Mouse (Mus musculus): ENCODE measurements around the gene Acot13.
"Not testable (repeated sequence)": the region's sequence is repeated elsewhere in the genome, so short reads cannot be mapped to it uniquely, and the experiment has no call there.

Gene Acot13

DNA sequence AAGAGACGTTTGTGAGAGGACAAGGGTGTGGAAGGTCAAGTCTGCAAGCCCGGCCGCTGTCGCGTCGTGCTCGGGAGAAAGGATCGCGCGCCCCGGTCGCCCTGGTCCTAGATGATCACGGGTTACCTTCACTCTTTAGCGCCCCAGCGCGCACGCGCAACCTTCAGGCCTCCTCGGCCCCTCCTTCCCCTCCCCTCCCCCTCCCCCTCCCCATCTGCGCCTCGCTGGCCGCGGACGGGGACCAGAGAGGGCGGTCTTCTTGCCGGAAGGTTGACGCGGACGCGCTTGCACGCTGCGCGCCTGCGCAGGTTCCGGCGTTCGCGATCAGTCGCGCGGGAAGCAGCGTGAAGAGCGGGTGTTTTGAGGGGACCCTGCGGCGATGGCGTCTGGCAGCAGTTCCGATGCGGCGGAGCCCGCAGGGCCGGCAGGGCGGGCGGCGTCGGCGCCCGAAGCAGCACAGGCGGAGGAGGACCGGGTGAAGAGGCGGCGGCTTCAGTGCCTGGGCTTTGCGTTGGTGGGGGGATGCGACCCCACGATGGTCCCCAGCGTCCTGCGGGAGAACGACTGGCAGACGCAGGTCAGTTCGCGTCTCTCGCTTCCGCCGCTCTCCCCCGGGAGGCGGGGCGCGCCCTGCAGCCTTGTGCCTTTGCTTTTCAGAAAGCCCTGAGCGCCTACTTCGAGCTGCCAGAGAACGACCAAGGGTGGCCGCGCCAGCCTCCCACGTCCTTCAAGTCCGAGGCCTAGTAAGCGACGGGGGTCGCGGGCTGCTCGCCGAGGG lies at the start of gene Acot13, which contains the start of gene Tdp2:
Acot13 (minus strand) TSS at position 188 of the 778 bp plus-strand sequence.
Tdp2 (plus strand) TSS at position 327 of the 778 bp plus-strand sequence.
- DNase-seq (ENCODE audit: low spot score): peak; percentile 88

GRCm38 (mm10) chr13:24880704-24881103 lies 49.4 kb upstream of the Acot13 start:
- DNase-seq (ENCODE audit: low spot score): no peak

GRCm38 (mm10) chr13:24880208-24880607 lies 48.9 kb upstream of the Acot13 start:
- no peak for DNase-seq (ENCODE audit: low spot score)

DNA sequence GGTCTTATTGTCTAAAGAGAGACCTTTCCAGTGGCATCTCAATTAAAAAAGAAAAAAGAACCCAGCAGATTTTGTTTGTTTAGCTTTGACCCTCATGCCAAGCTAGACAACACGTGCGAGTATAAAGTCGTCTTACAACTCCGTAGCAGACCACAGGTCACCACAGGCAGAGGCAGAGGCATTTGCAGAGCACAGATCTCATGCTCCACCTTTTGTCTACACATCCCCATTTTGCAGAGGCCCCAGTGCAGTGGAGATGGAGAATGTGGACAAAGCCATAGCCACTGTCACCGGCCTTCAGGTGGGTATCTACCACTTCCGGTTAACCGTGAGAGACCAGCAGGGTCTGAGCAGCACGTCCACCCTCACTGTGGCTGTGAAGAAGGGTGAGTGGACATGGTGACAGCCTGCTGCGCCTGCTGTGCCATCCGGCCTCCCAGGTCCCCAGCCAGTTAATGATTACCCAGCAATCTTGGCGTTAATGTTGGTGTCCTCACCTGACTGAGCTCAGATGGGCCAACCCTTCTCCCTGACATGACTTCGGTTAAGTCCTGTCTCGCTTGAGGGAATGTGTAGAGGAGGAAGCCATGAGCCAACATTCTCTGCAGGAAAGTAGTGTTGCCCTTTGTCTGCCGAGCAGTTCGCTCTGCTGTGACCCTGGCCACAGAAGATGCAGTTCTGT lies 48.2 kb upstream of the Acot13 start:
- no peak for DNase-seq (ENCODE audit: low spot score)

GRCm38 (mm10) chr13:24868233-24868632 lies 36.9 kb upstream of the Acot13 start:
- DNase-seq (ENCODE audit: low spot score): no peak

DNA sequence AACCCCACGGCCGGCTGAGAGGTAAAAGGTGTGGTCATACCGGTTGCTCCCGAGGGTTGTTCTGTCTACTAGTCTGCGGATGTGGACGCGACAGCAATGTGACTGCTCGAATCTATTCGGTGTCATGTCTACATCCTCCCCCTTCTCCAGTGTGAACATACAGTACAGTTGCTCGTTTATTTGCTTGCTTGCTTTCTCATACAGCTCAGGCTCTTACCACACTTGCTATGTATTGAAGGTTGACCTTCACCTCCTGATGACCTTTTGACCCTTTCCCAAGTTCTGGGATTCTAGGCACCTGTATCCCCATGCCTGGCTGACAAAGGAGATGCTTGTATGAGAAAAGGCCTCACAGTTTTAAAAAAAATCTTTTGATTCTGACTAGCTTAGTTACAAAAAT lies 36.4 kb upstream of the Acot13 start:
- DNase-seq (ENCODE audit: low spot score): no peak

GRCm38 (mm10) chr13:24866430-24867402 lies 35.4 kb upstream of the Acot13 start:
- no peak for DNase-seq (ENCODE audit: low spot score)

DNA sequence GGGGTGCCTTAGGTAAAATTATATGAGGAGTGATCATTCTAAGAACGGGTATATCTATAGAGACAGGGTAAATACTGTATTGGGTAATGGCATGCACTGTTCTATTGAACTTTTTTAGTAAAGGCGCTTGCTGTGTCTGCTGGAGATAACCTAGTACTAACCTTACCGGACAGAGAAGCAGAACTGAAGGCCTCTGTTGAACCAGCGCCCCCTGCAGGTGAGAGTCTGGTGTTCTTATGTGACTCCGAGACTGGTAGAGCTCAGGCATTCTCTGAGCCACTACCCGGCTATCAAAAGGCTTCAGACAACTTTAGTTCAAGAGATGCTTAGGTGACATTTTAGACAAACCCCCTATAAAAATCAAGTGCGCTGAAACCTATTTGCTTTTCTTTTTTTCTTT lies 31.2 kb upstream of the Acot13 start:
- DNase-seq (ENCODE audit: low spot score): peak; percentile 25

DNA sequence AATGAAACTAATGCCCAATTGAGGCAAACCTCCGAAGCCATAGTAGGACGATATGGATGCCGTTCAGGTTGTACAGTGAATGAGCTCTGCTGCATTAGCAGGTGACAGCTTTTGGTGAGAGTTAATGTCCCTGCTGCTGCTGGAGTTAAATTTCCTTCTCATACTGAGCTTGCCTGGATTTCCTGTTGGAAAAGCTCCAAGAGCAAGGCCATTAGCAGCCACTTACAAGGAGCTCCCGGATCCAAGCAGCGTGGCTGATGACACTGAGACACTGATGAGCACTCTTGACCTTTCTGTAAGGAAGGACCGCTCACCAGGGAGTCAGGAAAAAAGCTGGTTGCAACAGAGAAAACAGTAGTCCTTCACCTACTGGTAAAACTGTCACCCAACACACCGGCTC lies 30.7 kb upstream of the Acot13 start:
- no peak for DNase-seq (ENCODE audit: low spot score)

DNA sequence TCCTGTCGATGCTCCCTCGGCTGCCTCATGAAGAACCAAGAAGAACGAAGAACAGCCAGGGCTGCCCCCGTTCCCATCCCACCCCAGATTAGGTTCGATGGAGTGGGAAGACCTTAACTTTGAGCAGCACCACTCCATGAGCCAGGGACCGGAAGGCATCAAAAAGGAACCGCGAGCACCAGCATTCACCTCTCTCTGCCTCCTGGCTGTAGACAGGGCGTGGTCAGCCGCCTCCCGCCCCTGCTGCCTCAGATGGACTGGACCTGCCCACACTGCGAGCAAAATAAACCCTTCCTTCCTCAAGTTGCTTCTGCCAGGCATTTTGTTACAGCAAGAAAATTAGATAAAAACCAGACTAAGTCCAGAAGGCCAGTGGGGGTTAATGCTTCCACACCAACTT lies 29.7 kb upstream of the Acot13 start:
- no peak for DNase-seq (ENCODE audit: low spot score)

GRCm38 (mm10) chr13:24859115-24859514 lies 27.8 kb upstream of the Acot13 start:
- no peak for DNase-seq (ENCODE audit: low spot score)

- no peak for DNase-seq (ENCODE audit: low spot score)
These were observed 21.2 kb upstream of the Acot13 start for GRCm38 (mm10) chr13:24852570-24852969.

DNA sequence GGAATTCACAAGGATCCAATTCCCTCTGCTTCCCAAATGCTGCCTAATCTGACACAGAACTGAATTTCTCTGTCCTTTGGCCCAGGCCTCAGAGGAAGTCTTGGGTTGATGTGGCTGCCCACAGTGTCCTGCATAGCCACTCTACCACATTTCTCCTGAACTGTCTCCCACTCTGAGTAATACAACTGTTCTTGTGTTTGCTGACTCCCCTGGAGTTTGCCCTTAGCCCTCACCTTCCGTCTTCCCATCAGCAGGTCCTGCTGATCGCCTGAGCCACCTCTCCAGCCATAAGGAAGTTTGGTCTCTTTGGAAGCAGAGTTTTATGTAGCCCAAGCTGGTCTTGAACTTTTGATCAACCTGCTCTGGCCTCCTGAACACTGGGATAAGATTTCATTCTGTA lies 20.6 kb upstream of the Acot13 start:
- DNase-seq (ENCODE audit: low spot score): no peak

- no peak for DNase-seq (ENCODE audit: low spot score)
These were observed 18.0 kb upstream of the Acot13 start for GRCm38 (mm10) chr13:24849318-24849717.

DNA sequence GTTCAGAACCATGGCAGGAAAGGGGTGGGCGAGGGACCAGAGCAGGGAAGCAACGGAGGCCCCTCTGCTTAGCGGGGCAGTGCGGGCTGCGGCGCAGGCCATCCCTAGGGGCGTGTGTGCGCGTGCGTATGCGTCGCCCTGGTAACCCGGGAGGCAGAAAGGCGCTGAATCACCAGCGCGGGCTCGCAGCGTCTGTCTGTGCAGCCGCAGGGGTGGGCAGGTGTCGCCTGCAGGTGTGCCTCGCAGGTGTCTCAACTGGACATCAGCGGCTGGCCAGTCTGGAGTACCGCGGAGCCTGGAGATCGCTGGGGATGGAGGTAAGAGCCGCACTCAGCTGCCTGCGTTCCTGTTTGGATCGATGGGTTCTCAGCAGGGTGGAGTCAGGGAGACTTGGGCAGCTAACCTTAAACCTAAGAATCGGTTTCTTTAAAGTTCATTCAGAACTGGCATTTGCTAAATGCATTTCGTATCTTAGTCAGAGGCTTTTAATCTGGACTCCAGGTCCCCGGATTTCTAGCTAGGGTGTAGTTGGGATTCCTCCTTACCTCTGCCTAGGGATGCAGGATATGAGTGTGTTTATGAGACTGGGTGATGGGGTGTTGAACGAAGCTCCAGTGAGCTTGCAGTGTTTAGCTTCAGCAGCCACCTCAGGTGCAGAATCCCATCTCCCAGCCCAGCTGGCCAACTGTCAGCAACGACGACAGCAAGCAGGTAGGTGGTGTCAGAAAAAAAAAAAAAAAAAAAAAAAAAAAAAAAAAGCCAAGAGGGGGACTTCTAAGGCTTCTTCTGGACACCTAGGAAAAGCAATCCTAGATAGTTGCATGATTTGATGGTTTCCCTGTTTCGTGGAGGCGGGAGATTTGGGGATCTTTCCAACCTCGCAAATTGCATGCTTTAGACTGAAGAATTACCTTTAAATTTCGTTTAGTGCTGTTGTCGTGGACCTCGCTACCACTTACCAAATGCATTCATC lies 13.9 kb upstream of the Acot13 start, which contains the start of gene D130043K22Rik:
D130043K22Rik (plus strand) TSS at position 153 of the 973 bp plus-strand sequence.
- DNase-seq (ENCODE audit: low spot score): no peak

GRCm38 (mm10) chr13:24841702-24842101 lies 10.4 kb upstream of the Acot13 start:
- no peak for DNase-seq (ENCODE audit: low spot score)

- no peak for DNase-seq (ENCODE audit: low spot score)
These were observed 8.5 kb upstream of the Acot13 start for GRCm38 (mm10) chr13:24839831-24840230.

DNA sequence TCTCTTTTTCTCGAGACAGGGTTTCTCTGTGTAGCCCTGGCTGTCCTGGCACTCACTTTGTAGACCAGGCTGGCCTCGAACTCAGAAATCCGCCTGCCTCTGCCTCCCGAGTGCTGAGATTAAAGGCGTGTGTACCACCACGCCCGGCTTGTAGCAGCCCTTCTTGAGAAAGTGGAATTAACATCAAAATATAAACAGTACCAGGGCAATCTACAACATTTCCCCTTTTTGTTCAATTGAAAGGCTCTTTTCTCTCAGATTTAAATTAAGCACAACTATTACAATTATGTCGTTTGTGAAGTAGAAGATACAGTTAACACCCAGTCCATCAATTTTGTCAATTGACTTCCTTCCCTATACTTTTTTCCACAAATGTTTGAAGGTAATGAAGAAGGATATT lies 6.4 kb upstream of the Acot13 start:
- not testable (repeated sequence) for DNase-seq (ENCODE audit: low spot score)

DNA sequence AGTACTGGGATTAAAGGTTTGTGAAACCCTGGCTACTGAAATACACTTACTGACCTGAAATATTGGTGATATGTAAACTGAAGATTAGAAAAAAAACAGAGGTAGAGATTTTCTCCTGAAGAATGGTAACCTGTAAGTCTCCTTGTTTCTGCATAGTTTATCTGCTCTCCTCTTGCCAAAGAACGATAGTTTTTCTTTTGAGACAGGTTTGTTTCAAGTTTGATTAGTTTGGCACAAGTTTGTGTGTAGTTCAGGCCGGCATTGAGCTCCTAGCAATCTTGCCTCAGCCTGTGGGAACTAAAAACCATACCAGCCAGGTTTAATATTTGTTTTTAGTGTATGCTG lies 1.4 kb upstream of the Acot13 start:
- DNase-seq (ENCODE audit: low spot score): no peak

DNA sequence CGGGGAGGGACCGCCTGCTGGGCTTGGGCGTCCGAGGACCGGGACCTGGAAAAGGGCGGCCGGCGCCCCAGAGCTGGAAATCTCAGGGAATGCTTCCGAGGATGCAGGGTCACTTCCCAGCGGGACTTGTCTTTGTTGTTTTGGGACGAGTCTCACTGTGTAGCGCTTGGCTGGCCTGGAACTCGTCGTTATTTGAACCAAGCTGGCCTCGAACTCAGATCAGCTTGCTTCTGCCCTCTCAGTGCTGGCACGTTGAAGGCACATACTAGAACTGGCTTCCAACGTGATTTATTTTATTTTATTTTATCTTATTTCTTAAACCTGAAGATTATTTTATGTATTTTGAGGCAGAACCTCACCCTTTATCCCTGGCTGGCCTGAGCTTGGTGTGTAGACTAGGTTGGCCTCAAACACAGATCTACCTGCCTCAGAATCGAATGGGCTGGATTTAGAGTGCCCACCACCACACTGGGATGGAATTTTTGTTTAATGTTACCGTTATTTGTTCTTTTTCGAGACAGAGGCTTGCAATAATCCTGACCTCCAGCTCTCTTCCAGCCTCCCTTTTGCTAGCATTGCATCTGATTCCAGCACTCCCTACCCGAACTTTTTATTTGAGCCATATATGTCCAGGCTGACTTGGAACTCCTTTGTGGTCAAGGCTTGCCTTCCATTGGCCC lies 931 bp upstream of the Acot13 start:
- no peak for DNase-seq (ENCODE audit: low spot score)
